Mouse (Mus musculus) MEL (cell line): ENCODE measurements at regions not wholly inside any gene's neighbourhood (a gene's known extent, or its start where the extent isn't known, plus 50 kb on each side); places are given as distances from the start of the nearest gene placed in this dataset.

ENCODE experiments used
- DNase-seq: peaks from one replicate; pipeline ENCODE4 v3.0.0; 2011; ENCODE audit warnings: low read depth, low spot score
- H3K27ac ChIP-seq: 2 replicates; pipeline ENCODE4 v1.5.1; 2012; ENCODE audit warnings: low read depth, mild to moderate bottlenecking, control low read depth, low read length, moderate library complexity; ENCODE audit not compliant: control insufficient read depth
- H3K27me3 ChIP-seq, 2 experiments: fragments of 150-350 bp in 1 of 2; sonication (generic) in 1 of 2; 2 replicates each; pipeline ENCODE4 v1.6.1; 2012; ENCODE audit warnings: low read length in 2 of 2, mild to moderate bottlenecking in 2 of 2, improper control_type of control experiment in 1 of 2, moderate library complexity in 1 of 2; ENCODE audit not compliant: insufficient read depth in 2 of 2, control insufficient read depth in 1 of 2
- H3K36me3 ChIP-seq, 2 experiments: 2 replicates each; pipeline ENCODE4 v1.6.1; 2012 to 2014; ENCODE audit warnings: low read length in 2 of 2, improper control_type of control experiment in 1 of 2, inconsistent platforms in 1 of 2, mild to moderate bottlenecking in 1 of 2; ENCODE audit not compliant: insufficient read depth in 2 of 2, control insufficient read depth in 1 of 2
- H3K4me1 ChIP-seq, 2 experiments: fragments of 150-350 bp in 1 of 2; sonication (generic) in 1 of 2; 2 replicates each; pipeline ENCODE4 v1.6.1; 2012; ENCODE audit warnings: low read length in 2 of 2, improper control_type of control experiment in 1 of 2, mild to moderate bottlenecking in 1 of 2; ENCODE audit not compliant: insufficient read depth in 2 of 2, control insufficient read depth in 1 of 2
- H3K4me3 ChIP-seq, 2 experiments: fragments of 150-350 bp in 1 of 2; sonication (generic) in 1 of 2; 2 replicates each; pipeline ENCODE4 v1.5.1; 2012; ENCODE audit warnings: low read depth in 2 of 2, low read length in 2 of 2, mild to moderate bottlenecking in 2 of 2, moderate library complexity in 2 of 2, control low read depth in 1 of 2, improper control_type of control experiment in 1 of 2; ENCODE audit not compliant: control insufficient read depth in 1 of 2, insufficient read depth in 1 of 2
- H3K79me2 ChIP-seq: 2 replicates; pipeline ENCODE4 v1.6.1; 2012; ENCODE audit warnings: mild to moderate bottlenecking, low read length, moderate library complexity; ENCODE audit not compliant: control insufficient read depth, poor library complexity, insufficient read depth
- H3K9ac ChIP-seq: 2 replicates; pipeline ENCODE4 v1.6.1; 2012; ENCODE audit warnings: low read depth, mild to moderate bottlenecking, control low read depth, low read length, moderate library complexity; ENCODE audit not compliant: control insufficient read depth, poor library complexity, severe bottlenecking
- H3K9me3 ChIP-seq: fragments of 150-350 bp; sonication (generic); replicated peaks from 2 replicates; pipeline ENCODE4 v1.6.1; 2012; ENCODE audit warnings: mild to moderate bottlenecking, low read length, improper control_type of control experiment, moderate library complexity; ENCODE audit not compliant: insufficient read depth
- CHD2 ChIP-seq: IDR thresholded peaks from 2 replicates; pipeline ENCODE4 v1.6.1; 2011; ENCODE audit warnings: low read length, improper control_type of control experiment
- E2F4 ChIP-seq: IDR thresholded peaks from 2 replicates; pipeline ENCODE4 v1.6.1; 2011; ENCODE audit warnings: low read depth, low read length, improper control_type of control experiment, borderline replicate concordance
- ELF1 ChIP-seq: IDR thresholded peaks from 2 replicates; pipeline ENCODE4 v1.6.1; 2014; ENCODE audit warnings: low read depth, mild to moderate bottlenecking, inconsistent platforms, low read length, improper control_type of control experiment, moderate library complexity
- ETS1 ChIP-seq: IDR thresholded peaks from 2 replicates; pipeline ENCODE4 v1.6.1; 2012; ENCODE audit warnings: low read depth, mild to moderate bottlenecking, inconsistent platforms, low read length, improper control_type of control experiment, moderate library complexity
- HCFC1 ChIP-seq: IDR thresholded peaks from 2 replicates; pipeline ENCODE4 v1.6.1; 2012; ENCODE audit warnings: low read depth, mild to moderate bottlenecking, inconsistent platforms, low read length, improper control_type of control experiment, moderate library complexity
- JUND ChIP-seq: IDR thresholded peaks from 2 replicates; pipeline ENCODE4 v1.6.1; 2011; ENCODE audit warnings: low read depth, mild to moderate bottlenecking, improper control_type of control experiment, low read length
- MAX ChIP-seq: IDR thresholded peaks from 2 replicates; pipeline ENCODE4 v1.6.1; 2011; ENCODE audit warnings: low read length, improper control_type of control experiment
- MEF2A ChIP-seq: IDR thresholded peaks from 2 replicates; pipeline ENCODE4 v1.6.1; 2014; ENCODE audit warnings: low read depth, mild to moderate bottlenecking, inconsistent platforms, low read length, improper control_type of control experiment; ENCODE audit not compliant: poor library complexity, insufficient replicate concordance, severe bottlenecking; ENCODE audit errors: extremely low read depth
- MYC ChIP-seq: IDR thresholded peaks from 2 replicates; pipeline ENCODE4 v1.6.1; 2011; ENCODE audit warnings: low read depth, mild to moderate bottlenecking, low read length, improper control_type of control experiment, moderate library complexity
- NRF1 ChIP-seq: IDR thresholded peaks from 2 replicates; pipeline ENCODE4 v1.6.1; 2014; ENCODE audit warnings: low read depth, mild to moderate bottlenecking, inconsistent platforms, low read length, improper control_type of control experiment, moderate library complexity; ENCODE audit not compliant: poor library complexity, insufficient read depth, severe bottlenecking
- POLR2A ChIP-seq, 2 experiments: IDR thresholded peaks; 2 replicates each; pipeline ENCODE4 v1.6.1; 2011 to 2012; ENCODE audit warnings: low read length in 2 of 2, mild to moderate bottlenecking in 2 of 2, control low read depth in 1 of 2, improper control_type of control experiment in 1 of 2, low read depth in 1 of 2, moderate library complexity in 1 of 2; ENCODE audit not compliant: control insufficient read depth in 1 of 2, insufficient read depth in 1 of 2, poor library complexity in 1 of 2
- POLR2AphosphoS2 ChIP-seq: IDR thresholded peaks from 2 replicates; pipeline ENCODE4 v1.6.1; 2011; ENCODE audit warnings: low read length, improper control_type of control experiment
- POLR2AphosphoS5 ChIP-seq: IDR thresholded peaks from 2 replicates; pipeline ENCODE4 v1.6.1; 2012; ENCODE audit warnings: low read depth, borderline replicate concordance, mild to moderate bottlenecking, inconsistent platforms, low read length, moderate library complexity, mixed read lengths
- RCOR1 ChIP-seq: IDR thresholded peaks from 2 replicates; pipeline ENCODE4 v1.6.1; 2012; ENCODE audit warnings: low read depth, mild to moderate bottlenecking, inconsistent platforms, low read length, improper control_type of control experiment
- SIN3A ChIP-seq: IDR thresholded peaks from 2 replicates; pipeline ENCODE4 v1.6.1; 2012; ENCODE audit warnings: low read length, improper control_type of control experiment, inconsistent platforms
- TBP ChIP-seq: IDR thresholded peaks from 2 replicates; pipeline ENCODE4 v1.8.0; 2011; ENCODE audit warnings: low read depth, low read length, improper control_type of control experiment
- TCF12 ChIP-seq: IDR thresholded peaks from 2 replicates; pipeline ENCODE4 v1.6.1; 2014; ENCODE audit warnings: low read depth, mild to moderate bottlenecking, inconsistent platforms, low read length, improper control_type of control experiment, moderate library complexity
- UBTF ChIP-seq: IDR thresholded peaks from 2 replicates; pipeline ENCODE4 v1.6.1; 2012; ENCODE audit warnings: low read depth, mild to moderate bottlenecking, inconsistent platforms, low read length, improper control_type of control experiment, moderate library complexity, borderline replicate concordance; ENCODE audit not compliant: insufficient read depth
- ZKSCAN1 ChIP-seq: IDR thresholded peaks from 2 replicates; pipeline ENCODE4 v1.6.1; 2012; ENCODE audit warnings: low read depth, mild to moderate bottlenecking, inconsistent platforms, low read length, improper control_type of control experiment, moderate library complexity
- ZMIZ1 ChIP-seq: IDR thresholded peaks from 2 replicates; pipeline ENCODE4 v1.6.1; 2012; ENCODE audit warnings: low read depth, mild to moderate bottlenecking, inconsistent platforms, low read length, improper control_type of control experiment, moderate library complexity

DNA sequence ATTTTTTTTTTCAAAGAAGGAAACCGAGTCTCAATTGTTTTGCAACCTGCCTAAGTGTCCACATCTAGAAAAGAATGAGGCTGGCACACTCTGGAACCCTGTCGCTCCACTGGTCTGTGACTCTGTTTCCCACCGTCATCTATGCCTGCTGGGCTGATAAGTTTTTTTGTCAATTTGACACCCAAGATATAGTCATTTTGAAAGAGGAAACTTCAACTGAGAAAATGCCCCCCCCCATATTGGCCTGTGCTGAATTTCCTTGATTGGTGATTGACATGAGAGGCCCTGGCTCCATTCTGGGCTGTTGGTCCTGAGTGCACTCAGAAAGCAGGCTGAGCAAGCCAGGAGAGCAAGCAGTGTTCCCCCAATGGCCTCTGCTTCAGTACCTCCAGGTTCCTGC is 71.6 kb upstream of the Vps8 start:
- no peaks in the 10 kb centered on the region; a peak in 1 of 4 replicates for H3K36me3 ChIP-seq
- no peak overlapping the region for H3K9ac ChIP-seq
- H3K4me1 ChIP-seq: peaks cover 0 to 8% of the 10 kb centered on the region in 2 experiments; a peak in 2 of 4 replicates
- DNase-seq: no peak
- H3K4me3 ChIP-seq: no peak overlapping the region
- H3K9me3 ChIP-seq: no peaks in the 10 kb centered on the region
- H3K27me3 ChIP-seq: peaks cover 0 to 2% of the 10 kb centered on the region in 2 experiments; a peak in 2 of 4 replicates
- no peaks in the 10 kb centered on the region for H3K79me2 ChIP-seq
- TF ChIP-seq TCF12 (no peak), HCFC1 (no peak), JUND (no peak), SIN3A (no peak), MYC (no peak), ZKSCAN1 (no peak), POLR2A (IDR thresholded peaks at IDR 0.05; ENCODE audit: control insufficient read depth in 1 of 2, insufficient read depth in 1 of 2, low read depth in 1 of 2, low read length in 2 of 2, poor library complexity in 1 of 2) (no peak), MEF2A (no peak), TBP (no peak), ELF1 (no peak), MAX (no peak), UBTF (no peak), POLR2AphosphoS2 (no peak), CHD2 (no peak), POLR2AphosphoS5 (no peak), ETS1 (no peak)
- H3K27ac ChIP-seq: no peak overlapping the region

DNA sequence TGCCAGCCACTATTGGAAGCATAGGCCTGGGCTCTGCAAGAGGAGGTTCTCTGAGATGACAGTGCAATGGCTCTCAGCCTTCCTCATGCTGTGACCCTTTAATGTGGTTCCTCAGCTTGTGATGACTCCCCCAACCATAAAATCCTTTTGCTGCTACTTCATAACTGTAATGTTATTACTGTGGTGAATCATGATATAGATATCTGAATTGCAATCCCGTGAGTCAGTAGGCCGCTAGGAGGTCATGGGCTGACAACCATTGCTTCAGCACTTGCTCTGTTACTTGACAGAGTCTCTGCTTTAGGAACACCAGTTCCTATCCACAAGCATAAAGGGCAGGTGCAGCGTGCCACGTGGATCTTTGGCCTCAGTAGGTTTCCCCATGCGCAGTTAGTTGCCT is 69.8 kb upstream of the Vps8 start:
- TF ChIP-seq HCFC1 (no peak), RCOR1 (no peak), UBTF (no peak), POLR2A (IDR thresholded peaks at IDR 0.05; ENCODE audit: control insufficient read depth in 1 of 2, insufficient read depth in 1 of 2, low read depth in 1 of 2, low read length in 2 of 2, poor library complexity in 1 of 2) (no peak), E2F4 (no peak), NRF1 (no peak), ZMIZ1 (no peak)
- Histone ChIP-seq H3K9ac (no peak overlapping the region), H3K36me3 (peaks cover 0 to 8% of the 10 kb centered on the region in 2 experiments; a peak in 2 of 4 replicates), H3K9me3 (no peaks in the 10 kb centered on the region), H3K27ac (no peak overlapping the region), H3K79me2 (no peaks in the 10 kb centered on the region), H3K4me3 (no peak overlapping the region), H3K4me1 (peaks cover 6 to 21% of the 10 kb centered on the region in 2 experiments), H3K27me3 (no peaks in the 10 kb centered on the region; a peak in 1 of 4 replicates)
- DNase-seq: no peak
